Mouse (Mus musculus) liver (tissue): ENCODE results near the gene Tnfrsf8.

Source experiments
- DNase-seq: peaks from one replicate; pipeline ENCODE4 v3.0.0-alpha.2; 2020; ENCODE audit warnings: mixed read lengths

Tnfrsf8 gene

DNA sequence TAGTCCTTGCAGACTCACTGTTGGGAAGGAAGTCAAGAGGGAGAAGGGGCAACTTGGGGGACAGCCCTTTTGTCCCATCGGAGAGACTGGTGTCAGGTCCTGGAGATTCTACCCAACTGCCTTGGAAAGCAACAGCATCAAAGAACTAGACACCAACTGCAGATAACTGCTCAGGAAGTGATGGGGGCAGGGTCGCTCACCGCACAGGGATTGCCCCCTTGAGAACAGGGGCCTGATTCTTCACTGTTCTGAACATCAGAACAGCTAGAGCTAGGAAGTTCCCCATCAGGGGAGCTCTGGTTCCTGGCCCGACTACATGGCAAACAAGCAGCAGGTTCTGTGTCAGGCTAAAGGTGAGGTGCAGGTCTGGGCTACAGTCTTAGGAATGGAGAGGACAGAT, 48.5 kb downstream of the Tnfrsf8 start:
- no peak for DNase-seq

DNA sequence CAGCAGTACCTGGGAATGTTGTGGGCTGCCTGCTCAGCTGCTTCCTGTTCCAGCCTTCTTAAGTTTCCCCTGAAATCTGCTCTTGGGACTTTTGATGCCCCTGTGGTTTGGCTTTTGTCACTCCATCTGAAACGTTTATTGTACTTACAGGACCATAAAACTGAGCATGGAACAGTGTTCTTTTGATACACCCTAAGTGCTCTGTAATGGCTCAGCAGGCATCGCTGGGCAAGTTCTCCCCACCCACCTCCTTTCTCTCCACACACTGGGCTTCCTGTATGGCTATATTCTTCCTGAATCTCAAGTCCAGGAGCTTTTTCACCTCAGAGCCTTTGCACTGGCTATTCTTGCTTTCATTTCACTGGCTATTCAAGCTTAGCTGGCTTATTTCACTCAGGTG, 50.2 kb downstream of the Tnfrsf8 start:
- DNase-seq = no peak

DNA sequence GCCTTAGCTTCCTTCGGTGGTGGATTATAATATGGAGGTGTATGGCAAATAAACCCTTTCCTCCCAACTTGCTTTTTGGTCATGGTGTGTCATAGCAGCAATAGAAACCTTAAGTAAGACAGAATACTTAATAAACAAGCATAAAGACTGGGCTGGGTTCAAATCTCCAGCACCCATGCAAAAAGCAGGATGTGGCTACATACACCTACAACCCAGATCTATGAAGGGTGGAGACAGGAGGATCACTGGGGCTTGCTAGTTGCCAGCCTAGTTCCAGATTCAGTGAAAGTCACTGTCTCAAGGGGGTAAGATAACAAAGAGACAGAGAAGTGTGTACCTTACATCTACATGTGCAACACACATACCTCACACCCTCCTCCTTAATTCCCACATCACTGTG, 51.4 kb downstream of the Tnfrsf8 start:
- DNase-seq = no peak

DNA sequence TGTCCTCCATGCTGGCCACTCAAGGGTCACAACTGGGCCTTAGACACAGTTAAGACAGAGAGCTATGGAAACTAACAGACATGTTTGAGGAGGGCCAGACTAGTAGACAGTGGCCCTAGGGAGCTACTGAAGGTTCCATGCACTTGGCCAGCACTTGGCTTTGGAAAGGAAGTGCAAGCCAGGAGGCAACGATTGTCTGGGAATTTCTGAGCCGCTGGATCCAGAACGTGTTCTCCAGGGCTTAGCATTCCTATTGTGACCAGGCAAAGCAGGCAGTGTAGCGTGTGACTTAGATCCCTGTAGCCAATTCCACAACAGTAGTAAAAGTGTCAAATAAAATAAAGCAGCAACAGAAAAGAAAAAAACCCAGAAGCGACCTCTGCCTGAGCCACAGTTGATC, 54.2 kb downstream of the Tnfrsf8 start:
- no peak for DNase-seq

DNA sequence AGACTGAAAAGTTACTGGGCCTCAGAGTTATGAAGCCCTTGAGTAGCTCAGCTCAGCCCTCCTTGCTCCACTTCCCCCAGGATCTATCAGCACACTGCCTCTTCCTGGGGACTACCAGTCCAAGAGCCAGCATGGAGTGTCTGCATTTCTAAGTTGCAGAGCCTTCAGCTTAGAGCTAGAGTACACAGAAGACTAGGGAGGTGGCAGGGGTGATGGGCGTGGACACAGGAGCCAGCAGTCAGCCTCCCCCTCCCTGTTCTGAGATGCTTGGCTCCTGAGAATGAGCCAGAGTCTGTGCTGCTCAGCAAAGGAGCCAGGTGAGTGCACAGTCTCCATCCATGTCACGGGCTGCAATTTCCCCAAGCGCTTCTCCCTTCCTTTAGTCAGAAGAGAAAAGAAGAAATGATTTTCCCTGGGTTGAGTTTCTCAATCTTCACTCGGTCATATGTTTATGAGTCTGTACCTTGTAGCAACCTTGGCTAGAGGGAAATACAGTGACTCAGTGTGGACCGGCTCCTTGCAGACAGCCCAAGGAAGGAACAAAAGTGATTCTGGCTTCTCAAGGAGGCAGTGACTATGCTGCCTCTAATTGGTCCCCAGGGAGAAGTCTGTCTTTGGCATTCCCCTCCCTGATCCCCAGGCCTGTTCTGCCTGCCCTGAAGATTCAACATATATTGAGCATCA, 57.1 kb downstream of the Tnfrsf8 start:
- no peak for DNase-seq

DNA sequence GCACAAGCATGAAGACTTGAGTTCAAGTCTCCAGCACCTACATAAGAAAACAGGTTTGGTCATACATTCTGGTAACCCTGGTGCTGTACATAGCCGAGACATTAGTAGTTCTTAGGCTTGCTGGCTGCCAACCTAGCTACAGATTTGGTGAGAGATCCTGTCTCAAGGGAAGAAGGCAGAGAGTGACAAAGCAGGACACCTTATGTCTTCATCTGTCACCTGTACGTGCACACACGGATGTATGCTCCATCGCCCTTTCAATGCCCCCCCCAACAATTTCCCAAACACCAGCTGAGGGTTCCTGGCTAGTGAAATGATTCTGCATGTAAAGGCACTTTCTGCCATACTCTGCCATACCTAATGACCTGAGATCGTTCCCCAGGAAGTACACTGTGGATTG, 58.8 kb downstream of the Tnfrsf8 start:
- no peak for DNase-seq

DNA sequence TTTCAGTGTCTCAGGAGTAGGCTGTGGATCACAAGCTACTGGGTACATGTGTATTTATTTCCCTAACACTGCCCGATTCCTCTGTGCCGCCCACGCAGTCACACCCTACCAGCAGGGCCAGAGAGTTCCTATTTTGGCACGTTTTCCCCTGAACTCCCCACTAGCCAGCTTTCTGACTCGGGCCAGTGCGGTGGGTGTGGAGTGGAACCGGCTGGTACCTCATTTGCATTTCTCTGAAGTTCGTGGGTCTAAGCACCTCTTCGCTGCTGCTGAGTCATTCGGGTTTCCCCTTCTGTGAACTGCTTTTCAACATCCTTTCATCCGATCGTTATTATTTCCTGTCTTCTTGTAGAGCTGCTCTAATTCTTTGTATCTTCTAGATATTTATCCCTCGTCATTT, 60.5 kb downstream of the Tnfrsf8 start:
- no peak for DNase-seq

DNA sequence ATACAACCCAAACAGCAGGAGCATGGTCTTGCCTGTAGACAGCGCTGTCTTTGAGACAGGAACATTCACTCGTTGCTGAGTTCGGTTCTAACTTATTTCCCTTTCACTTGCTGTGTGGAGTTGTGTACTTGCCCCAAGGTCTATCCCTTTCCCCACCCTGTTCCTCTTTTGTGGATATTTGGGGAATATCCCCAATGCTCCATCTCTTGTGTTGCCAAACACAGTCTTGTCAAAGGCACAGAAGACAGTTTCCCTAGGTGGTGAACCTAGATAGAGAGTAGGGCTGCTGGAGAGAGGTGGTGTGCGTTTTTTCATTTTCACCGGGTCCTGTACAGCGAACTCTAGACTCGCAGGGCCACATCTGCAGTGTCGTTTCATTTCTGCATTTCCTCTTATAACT, 62.4 kb downstream of the Tnfrsf8 start:
- no peak for DNase-seq

DNA sequence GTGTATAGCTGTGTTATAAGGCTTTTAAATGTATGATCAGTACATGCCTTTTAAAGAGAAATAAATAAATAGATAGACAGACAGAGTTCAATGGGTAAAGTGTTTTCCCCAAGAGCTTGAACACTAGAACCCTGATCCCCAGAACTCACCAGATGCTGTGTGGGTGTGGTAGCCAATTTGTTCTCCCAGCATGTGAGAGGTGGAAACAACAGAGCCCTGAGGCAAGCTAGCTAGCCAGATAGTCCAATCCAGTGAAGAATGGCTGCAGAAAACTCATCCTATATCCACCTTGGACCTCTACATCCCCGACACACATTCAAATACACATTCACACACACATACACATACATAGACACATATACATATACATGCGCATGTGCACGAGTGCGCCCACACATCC, 63.4 kb downstream of the Tnfrsf8 start:
- DNase-seq = no peak

DNA sequence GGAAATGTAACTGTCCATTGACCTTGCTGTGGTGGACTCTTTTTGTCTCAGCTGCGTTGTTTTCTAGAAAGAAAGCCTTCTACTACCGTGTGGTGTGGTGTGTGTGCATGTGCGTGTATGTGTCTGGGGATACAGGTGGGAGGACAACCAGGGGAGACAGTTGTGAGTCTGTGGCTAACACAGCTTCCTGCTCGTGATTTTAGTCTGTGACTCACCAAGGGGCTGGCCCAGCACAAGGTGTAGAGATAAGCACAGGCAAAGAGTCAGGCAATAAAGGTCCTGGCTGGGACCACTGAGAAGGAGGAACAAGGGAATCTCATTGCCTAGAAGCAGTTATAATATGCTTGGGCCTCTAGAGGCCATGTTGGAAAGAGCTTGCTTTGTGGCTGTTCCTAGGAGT, 65.0 kb downstream of the Tnfrsf8 start:
- DNase-seq = no peak

DNA sequence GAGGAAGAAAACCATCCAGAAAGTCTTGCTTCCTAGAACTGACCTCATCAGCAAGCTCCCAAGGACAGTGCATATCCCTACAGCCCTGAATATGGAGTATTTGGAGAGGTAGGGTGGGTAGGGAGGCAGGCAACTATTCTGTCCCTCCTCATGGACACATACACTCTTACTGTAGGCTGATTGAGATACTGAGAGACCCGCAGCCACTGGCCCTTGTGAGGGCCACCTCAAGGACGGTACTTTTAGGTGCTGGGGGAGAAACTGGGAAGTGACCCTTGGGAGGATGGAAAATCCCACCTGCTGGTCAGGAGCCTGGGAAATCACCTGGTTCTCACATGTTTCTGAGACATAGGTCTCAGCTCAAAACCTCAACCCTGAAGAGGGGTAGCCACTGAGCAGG, 67.4 kb downstream of the Tnfrsf8 start:
- no peak for DNase-seq

DNA sequence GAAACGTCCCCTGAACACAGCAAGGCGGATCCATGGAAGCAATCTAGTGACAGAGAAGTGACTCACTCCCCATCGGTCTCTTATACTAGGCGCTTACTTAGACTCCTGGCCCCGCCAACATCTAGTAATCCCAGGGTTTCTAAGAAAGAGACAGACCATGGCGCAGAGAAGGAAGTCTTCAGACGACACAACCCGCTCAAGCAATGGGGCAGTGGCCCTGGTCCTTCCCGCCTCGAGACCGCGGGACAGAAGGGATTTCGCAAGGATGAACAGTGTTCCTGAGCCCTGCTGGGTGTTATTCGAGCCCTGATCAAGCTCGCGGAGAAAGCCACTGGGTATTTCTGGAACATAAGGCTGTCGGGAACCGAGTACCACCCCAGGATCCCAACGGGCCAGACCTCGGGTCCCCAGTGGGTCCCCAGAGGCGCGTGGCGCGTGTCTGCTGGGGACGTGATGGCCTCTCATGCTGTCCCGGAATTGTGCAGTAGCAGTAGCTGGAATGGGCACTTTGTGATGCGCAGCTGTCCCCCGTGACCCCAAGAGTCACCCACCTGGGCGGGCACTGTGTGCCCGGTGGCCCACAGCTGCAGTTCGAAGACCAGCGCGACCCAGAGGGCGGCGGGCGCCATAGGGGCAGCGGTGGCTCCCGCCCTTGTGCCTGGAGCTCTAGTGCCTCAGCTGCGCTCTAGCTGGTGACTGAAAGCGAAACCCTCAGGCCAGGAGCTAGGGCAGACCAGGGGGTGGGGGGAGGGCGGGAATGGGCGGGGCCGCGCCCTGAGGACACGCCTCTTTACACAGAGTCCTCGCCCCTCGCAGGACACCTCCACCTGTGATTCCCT, 68.6 kb downstream of the Tnfrsf8 start, which contains the start of gene Tnfrsf1b:
Gene Tnfrsf1b (minus strand): TSS at position 698 of the 839 bp plus-strand sequence.
- DNase-seq = peak; percentile 66

DNA sequence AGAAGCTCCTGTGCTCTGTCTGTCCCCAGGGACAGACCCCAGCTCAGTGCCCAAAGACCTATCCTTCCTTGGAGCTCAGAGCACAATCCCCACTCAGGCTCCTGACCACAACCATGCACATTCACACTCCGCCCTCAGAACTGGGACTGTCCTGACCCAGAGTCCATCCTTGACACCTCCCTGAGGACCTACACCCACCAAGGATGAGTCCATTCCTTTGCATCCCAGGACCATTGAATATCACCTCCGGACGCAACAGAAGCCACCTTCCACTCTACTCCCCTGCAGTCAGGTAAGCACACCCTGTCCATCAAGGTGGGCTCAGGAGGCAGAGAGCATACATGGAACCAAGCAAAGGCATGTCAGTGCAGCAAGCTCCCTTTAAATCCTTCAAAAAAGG, 69.4 kb downstream of the Tnfrsf8 start:
- no peak for DNase-seq

DNA sequence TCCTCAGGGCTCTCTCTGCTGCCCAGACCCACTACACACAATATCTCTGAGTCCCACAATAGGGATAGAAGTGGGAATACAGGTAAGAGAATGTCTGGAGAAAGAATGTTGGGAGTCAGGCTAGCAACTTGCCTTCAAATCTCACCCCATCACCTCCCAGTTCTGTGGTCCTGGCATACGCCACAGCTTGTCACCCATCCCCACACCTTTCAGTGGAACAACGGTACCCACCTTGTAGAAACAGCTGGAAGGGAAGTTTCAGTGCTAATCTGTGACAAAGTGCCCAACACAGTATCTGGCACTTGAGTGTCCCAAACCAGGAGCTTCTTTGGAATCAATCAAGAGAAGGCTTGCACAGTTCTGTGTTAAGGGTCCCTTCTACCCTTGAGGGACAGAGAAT, 70.3 kb downstream of the Tnfrsf8 start:
- DNase-seq = no peak

DNA sequence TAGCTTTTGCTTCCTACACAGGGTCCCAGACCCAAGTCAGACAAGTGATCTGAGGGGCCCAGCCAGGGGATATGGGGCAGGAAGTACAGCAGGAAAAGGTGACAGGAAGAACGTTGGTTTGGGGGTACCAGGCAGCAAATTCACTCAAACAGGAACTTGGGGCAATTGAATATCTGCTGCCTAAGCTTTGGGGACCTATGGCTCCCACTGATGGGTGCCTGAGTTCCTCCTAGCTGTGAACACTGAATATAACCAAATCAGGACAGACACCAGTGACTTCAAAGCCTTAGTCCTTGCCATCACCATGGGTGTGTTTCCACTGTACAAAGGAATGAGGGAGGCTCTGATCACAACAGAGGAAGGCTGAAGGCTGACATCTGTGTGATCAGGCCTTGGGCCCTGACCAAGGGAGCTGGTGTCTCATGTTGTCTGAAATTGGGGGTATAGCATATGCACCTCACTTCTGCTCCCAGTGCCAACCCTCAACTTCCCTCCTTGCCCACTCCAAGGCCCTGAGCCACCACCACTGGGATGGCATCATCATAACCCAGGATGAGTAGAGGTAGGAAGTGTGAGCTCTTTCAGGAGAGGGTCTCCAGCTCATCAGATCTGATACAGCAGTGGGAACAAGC, 72.1 kb downstream of the Tnfrsf8 start:
- DNase-seq = no peak

DNA sequence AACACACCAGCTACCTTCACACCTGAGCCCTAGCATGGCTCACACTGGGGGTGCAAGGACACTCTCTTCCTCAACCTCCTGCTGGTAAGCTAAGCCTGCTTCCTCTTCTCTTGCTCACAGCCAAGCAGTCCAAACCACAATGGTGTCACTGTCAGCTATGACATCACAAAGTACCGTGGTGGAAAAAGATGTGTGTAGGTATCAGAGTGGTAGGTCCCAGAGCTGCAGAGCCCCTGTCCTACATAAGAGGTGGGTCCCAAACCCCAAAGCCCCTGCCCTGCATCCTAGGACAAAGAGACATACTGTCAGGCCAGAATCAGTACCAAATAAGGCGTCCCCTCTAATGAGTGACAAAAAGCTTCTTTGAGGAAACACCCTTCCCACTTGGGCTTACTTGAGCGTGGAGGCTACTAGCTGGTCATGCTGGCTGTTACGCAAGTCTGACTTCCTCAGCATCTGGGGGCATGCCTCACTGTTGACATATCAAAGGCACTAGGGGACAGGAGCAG, 74.2 kb downstream of the Tnfrsf8 start:
- DNase-seq = peak; percentile 33

DNA sequence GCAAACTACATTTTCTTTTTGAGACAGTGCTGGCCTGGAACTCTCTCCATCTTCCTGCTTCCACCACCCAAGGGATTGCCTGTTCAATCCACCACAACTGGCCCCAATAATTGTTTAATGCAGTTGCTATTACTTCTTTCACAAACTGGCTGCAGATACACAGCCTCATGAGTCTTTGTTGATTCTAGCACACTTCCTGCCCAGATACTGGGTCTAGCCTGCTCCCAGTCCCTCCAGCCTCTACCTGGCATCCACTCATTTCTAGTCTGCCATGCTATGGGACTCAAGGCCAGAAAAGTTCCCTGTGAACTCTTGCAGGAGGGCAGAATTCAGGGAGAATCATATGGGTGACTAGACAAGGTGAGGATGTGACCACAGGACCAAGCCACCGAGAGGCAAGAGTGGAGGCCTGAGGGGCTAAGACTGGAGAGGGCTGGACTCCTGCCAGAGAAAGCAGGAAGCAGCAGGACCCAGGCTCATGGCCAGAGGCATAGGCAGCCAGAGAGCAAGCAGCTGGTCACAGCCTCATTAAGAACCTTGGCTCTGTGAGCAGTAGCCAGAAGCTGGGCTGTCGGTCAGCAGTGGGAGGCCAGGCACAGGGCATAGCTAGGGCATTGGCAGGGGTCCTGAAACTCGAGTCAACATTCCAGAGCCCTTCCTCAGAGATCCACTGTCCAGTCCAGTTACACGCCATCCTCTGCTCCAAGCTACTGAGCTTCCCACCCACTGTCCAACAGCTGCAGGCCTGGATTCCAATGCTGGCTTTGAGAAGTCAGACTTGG, 75.7 kb downstream of the Tnfrsf8 start:
- DNase-seq = peak; percentile 29

DNA sequence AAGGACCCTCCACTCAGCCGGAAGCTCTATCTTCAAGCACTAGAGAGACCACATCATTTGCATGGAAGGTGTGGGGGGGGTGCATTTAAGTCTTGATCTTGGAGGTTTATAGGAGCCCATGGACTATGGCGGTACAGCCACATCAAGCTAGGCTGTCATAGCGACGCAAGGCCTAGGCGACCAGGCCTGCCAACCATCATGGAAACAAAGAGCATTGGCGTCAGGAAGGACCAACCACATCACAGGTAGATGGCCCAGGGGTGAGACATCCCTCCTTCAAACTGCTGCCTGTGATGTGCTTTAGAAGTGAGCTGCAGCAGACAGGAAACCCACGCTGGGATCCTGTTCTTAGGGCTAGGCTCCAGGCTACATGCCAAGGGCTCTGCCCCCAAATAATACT, 78.9 kb downstream of the Tnfrsf8 start:
- no peak for DNase-seq

DNA sequence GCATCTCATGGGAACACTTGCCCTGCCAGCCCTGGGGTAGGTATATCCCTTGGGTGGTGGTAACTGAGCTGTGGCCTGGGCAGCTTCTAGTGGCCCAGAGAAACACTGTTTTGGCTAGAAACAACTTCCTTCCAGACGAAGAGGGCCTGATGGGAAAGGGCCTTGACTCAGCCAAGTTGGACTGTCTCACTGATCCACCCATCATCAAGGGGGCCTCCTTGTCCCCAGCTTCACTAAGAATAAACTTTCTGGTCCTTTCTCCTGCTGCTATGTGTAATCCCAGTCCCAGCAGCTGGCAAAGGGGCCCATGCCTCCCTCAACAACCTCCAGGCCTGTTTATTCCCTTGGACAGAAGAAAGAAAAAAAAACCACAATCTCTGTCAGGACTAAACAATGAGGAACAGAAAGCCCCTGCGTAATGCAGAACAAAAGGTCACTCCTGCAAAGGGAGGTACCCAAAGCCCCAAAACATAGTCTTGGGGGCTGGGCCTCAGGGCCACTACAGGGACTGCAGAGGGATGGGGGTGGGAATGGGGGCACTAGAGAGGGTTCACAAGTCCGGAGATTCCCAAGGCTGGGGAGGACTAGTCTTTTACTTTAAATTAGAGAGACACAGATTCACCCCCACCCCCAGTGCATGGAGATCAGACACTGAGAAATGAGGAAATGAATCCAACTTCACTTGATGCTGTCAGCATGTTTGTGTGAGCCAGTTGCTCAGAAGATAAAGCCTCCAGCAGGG, 81.3 kb downstream of the Tnfrsf8 start:
- DNase-seq = no peak

DNA sequence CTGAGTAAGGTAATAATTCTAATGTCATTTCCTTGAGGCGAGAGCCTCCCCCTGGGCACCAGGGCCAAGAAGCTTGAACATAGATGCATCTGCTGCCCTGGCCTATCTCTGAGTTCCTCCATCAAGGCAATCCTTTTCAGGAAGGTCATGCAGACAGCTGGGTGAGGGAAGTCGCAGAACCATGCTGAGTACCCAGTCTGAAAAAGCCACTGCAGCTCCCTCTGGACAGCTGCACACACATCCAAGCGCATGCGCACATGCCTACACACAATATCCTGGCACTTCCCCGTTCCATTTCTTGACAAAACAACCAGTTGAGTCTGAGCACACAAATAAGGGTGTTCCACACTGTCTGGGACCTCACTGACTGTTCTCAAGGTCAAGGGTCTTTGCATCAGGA, 83.2 kb downstream of the Tnfrsf8 start:
- DNase-seq = no peak

DNA sequence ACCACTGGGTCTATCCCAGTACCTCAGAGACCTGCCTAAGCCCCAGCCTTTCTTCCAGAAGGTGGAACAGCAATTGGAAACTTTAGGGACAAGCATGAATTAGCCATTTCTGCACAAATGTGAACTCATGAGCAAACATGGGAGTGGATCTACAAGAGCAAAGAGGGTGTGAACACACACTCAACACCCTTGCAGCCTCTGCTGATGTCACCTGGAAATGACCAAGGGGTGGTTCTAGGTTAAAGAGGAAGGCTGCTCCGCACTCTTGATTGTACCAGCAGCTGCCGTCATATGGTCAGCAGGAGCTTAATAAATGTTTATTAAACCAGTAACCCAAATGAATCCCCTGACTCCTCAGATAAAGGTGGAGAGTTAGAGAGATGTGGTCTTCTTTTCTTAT, 84.3 kb downstream of the Tnfrsf8 start:
- DNase-seq = no peak

DNA sequence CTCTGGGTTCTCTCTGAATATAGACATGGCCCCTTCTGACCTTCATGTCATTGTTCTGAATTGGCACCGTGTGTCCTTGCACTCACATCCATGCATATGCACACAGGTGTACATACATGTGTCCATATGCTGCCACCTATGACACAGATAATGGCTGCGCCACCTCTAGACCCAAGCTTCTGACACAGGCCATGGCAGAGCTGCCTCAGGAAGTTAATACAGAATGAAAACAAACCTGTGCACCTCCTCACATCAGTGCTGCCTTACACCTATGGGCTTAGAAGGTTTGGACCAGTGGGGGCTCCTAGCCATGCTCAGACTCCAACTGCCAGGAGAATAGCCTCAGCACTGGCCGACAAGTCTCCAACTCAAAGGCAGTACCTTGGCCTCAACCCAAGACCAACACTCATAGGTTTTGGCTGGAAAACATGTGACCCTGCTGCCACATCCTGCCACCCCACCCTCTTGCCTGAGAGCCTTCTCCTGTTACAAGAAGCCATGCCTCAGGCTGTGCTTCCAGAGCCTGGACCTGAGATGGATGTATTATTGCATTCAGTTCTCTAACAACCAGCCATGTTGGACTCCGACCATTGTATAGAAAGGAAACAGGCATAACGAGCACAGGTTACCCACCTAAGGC, 85.3 kb downstream of the Tnfrsf8 start:
- no peak for DNase-seq
